Mouse (Mus musculus) heart, adult 2 months (tissue): ENCODE measurements around the gene Ubiad1. TPM values are rescaled to one million over a fixed set of nuclear protein-coding genes. Genes with fewer than 3 reads are reported as not detected.

Experiments used
- DNase-seq, 2 experiments: peaks; one replicate each; pipeline ENCODE4 v3.0.0; 2021
- H3K27ac ChIP-seq: fragments of 200-600 bp; 2 replicates; pipeline ENCODE4 v1.8.1; 2022
- H3K27me3 ChIP-seq: fragments of 200-500 bp; 2 replicates; pipeline ENCODE4 v1.6.1; 2012; ENCODE audit warnings: mild to moderate bottlenecking, low read length, inconsistent platforms, mixed read lengths; ENCODE audit not compliant: control insufficient read depth, insufficient read depth
- H3K36me3 ChIP-seq: fragments of 200-500 bp; 2 replicates; pipeline ENCODE4 v1.6.1; 2012; ENCODE audit warnings: low read length, inconsistent platforms; ENCODE audit not compliant: control insufficient read depth, insufficient read depth
- H3K4me1 ChIP-seq: fragments of 200-500 bp; 2 replicates; pipeline ENCODE4 v1.6.1; 2011; ENCODE audit warnings: low read length; ENCODE audit not compliant: control insufficient read depth, insufficient read depth
- H3K4me3 ChIP-seq: fragments of 200-600 bp; 2 replicates; pipeline ENCODE4 v1.8.1; 2022
- H3K79me2 ChIP-seq: fragments of 200-500 bp; replicated peaks from 2 replicates; pipeline ENCODE4 v1.6.1; 2012; ENCODE audit warnings: mild to moderate bottlenecking, inconsistent platforms, low read length, moderate library complexity, mixed read lengths; ENCODE audit not compliant: control insufficient read depth, insufficient read depth
- H3K9ac ChIP-seq: fragments of 200-500 bp; 2 replicates; pipeline ENCODE4 v1.6.1; 2012; ENCODE audit warnings: low read depth, mild to moderate bottlenecking, control low read depth, inconsistent platforms, low read length, mixed read lengths
- CTCF ChIP-seq: fragments of 200-600 bp; IDR thresholded peaks from 2 replicates; pipeline ENCODE4 v1.8.1; 2022; ENCODE audit warnings: antibody characterized with exemption, mild to moderate bottlenecking, moderate library complexity
- EP300 ChIP-seq: fragments of 200-500 bp; IDR thresholded peaks from 2 replicates; pipeline ENCODE4 v1.6.1; 2011; ENCODE audit warnings: low read depth, low read length, control low read depth; ENCODE audit not compliant: insufficient read depth
- POLR2A ChIP-seq: fragments of 200-500 bp; IDR thresholded peaks from 2 replicates; pipeline ENCODE4 v1.6.1; 2011; ENCODE audit warnings: mild to moderate bottlenecking, low read depth, low read length, control low read depth; ENCODE audit not compliant: insufficient read depth
- WGBS: fragments of 180-500 bp; shearing (Covaris S2); methylation state at CpG from one replicate; pipeline ENCODE4 v1.1.7; 2018; 5-methylcytosine and 5-hydroxymethylcytosine counted together
- intact Hi-C: fragments of 180-260 bp; cut with DNase I; formaldehyde crosslinking; loops from one replicate; pipeline ENCODE4 v1.15.1; 2025
- polyA plus RNA-seq: library from polyadenylated mRNA; depleted of rRNA; stranded (reverse); fragments of >200 nt; gene quantifications from 2 replicates; pipeline ENCODE4 v1.2.3, GENCODE M21; 2012
- total RNA-seq, 2 experiments: library from RNA; stranded (reverse); gene quantifications; 2 replicates each; pipeline ENCODE4 v1.2.3; 2021

Ubiad1 gene
- total and polyA plus RNA-seq, 3 experiments: 17.8 to 25.5 (median 20.9) TPM

GRCm38 (mm10) chr4:148442598-148442997 lies 2.0 kb downstream of the Ubiad1 start:
- intact Hi-C loops: no loop called here
- 73% methylated on average over 7 of the region's 7 CpGs for WGBS
- H3K4me1 ChIP-seq: peaks cover 2% of the 10 kb centered on the region

DNA sequence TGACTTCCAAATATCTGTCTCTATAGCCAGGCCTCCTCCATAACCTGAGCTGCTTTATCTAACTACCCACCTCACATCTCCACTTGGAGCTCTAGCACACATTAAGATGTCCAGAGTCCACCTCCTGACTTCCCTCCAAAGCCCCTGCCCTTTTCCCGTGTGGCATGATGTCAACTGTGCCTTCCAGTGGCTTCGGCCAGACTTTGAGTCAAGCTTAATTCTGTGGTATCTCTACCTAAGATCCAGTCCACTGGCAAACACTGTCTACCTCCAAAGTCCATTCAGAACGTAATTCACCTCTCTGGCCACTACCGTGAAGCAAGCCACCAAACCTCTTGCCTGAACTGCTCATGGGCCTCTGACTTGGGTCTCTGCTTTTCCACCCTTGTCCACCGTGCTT lies 2.6 kb downstream of the Ubiad1 start:
- TF ChIP-seq POLR2A (no peak), CTCF (no peak), EP300 (no peak)
- H3K9ac ChIP-seq: no peak overlapping the region
- WGBS: 70% methylated on average over 5 of the region's 5 CpGs
- no peaks in the 10 kb centered on the region for H3K79me2 ChIP-seq
- H3K36me3 ChIP-seq: no peaks in the 10 kb centered on the region; the same call in 1 of the 2 replicates
- DNase-seq: no peak
- H3K27me3 ChIP-seq: no peaks in the 10 kb centered on the region
- peaks cover 2% of the 10 kb centered on the region for H3K4me1 ChIP-seq
- intact Hi-C loops: no loop called here
- no peak overlapping the region for H3K4me3 ChIP-seq
- peak overlapping the region; percentile 41 for H3K27ac ChIP-seq

More at GRCm38 (mm10) chr4:148442598-148442997, 2.0 kb downstream of the Ubiad1 start:
- no peak for TF ChIP-seq CTCF
- no peak for TF ChIP-seq EP300
- no peak for TF ChIP-seq POLR2A
- no peak for DNase-seq
- Histone ChIP-seq H3K27ac (peak overlapping the region; percentile 2; the same call in 1 of the 2 replicates), H3K9ac (no peak overlapping the region), H3K36me3 (no peaks in the 10 kb centered on the region; the same call in 1 of the 2 replicates), H3K27me3 (no peaks in the 10 kb centered on the region), H3K4me3 (no peak overlapping the region), H3K79me2 (no peaks in the 10 kb centered on the region)

- no peak overlapping the region for H3K27ac ChIP-seq
- no peak for DNase-seq
- no peak overlapping the region for H3K4me3 ChIP-seq
- no peak for TF ChIP-seq POLR2A
- peak; percentile 70 for TF ChIP-seq CTCF
- H3K36me3 ChIP-seq: no peaks in the 10 kb centered on the region
- 58% methylated on average over 6 of the region's 6 CpGs for WGBS
- no peak overlapping the region for H3K9ac ChIP-seq
- H3K27me3 ChIP-seq: no peaks in the 10 kb centered on the region
- no peaks in the 10 kb centered on the region; the same call in 1 of the 2 replicates for H3K4me1 ChIP-seq
- intact Hi-C loops: no loop called here
- 0 out of 2 replicates have a peak, but pooled peaks cover 1% of the 10 kb centered on the region for H3K79me2 ChIP-seq
These were observed 8.8 kb downstream of the Ubiad1 start for GRCm38 (mm10) chr4:148435657-148436330.

GRCm38 (mm10) chr4:148435106-148435505 lies 9.5 kb downstream of the Ubiad1 start:
- TF ChIP-seq CTCF: no peak
- TF ChIP-seq POLR2A: no peak
- no peak for TF ChIP-seq EP300
- Histone ChIP-seq H3K4me3 (no peak overlapping the region), H3K36me3 (no peaks in the 10 kb centered on the region), H3K27me3 (no peaks in the 10 kb centered on the region), H3K79me2 (0 out of 2 replicates have a peak, but pooled peaks cover 1% of the 10 kb centered on the region), H3K9ac (no peak overlapping the region), H3K4me1 (no peaks in the 10 kb centered on the region; the same call in 1 of the 2 replicates), H3K27ac (no peak overlapping the region)
- intact Hi-C loops: no loop called here
- DNase-seq: no peak
- 75% methylated on average over 3 of the region's 3 CpGs for WGBS

GRCm38 (mm10) chr4:148434554-148434953 lies 10.0 kb downstream of the Ubiad1 start:
- TF ChIP-seq CTCF (no peak), POLR2A (no peak), EP300 (no peak)
- no peaks in the 10 kb centered on the region for H3K36me3 ChIP-seq
- no peak overlapping the region for H3K9ac ChIP-seq
- no peaks in the 10 kb centered on the region; the same call in 1 of the 2 replicates for H3K4me1 ChIP-seq
- no peaks in the 10 kb centered on the region for H3K27me3 ChIP-seq
- no peak for DNase-seq
- WGBS: 57% methylated on average over 4 of the region's 4 CpGs
- no peak overlapping the region for H3K27ac ChIP-seq
- intact Hi-C loops: no loop called here
- no peak overlapping the region for H3K4me3 ChIP-seq
- 0 out of 2 replicates have a peak, but pooled peaks cover 1% of the 10 kb centered on the region for H3K79me2 ChIP-seq

- Histone ChIP-seq H3K79me2 (0 out of 2 replicates have a peak, but pooled peaks cover 1% of the 10 kb centered on the region), H3K9ac (no peak overlapping the region), H3K36me3 (no peaks in the 10 kb centered on the region), H3K4me1 (no peaks in the 10 kb centered on the region; the same call in 1 of the 2 replicates), H3K27me3 (no peaks in the 10 kb centered on the region), H3K27ac (no peak overlapping the region), H3K4me3 (no peak overlapping the region)
- no peak for TF ChIP-seq EP300
- no peak for TF ChIP-seq POLR2A
- TF ChIP-seq CTCF: no peak
- WGBS: 79% methylated on average over 5 of the region's 5 CpGs
- no peak for DNase-seq
- intact Hi-C loops: no loop called here
These were observed 10.8 kb downstream of the Ubiad1 start for GRCm38 (mm10) chr4:148433813-148434212.
